Mouse (Mus musculus): ENCODE results near the gene Sema4c. TPM values are rescaled to one million over a fixed set of nuclear protein-coding genes. Genes with fewer than 3 reads are reported as not detected.

Sema4c gene
- total RNA-seq, 2 experiments from 2014 or later, result 17.7 to 18.4 TPM

GRCm38 (mm10) chr1:36563197-36563596 lies 5.0 kb upstream of the Sema4c start:
- no peak overlapping the region for H3K4me3 ChIP-seq
- no peak overlapping the region for H3K27ac ChIP-seq
- no peak for DNase-seq (ENCODE audit: extremely low spot score in 1 of 2, low spot score in 2 of 2)
- no peak for TF ChIP-seq CTCF (IDR thresholded peaks at IDR 0.05)
- intact Hi-C loops (cut with DNase I), result no loop called here

GRCm38 (mm10) chr1:36562388-36562787 lies 4.2 kb upstream of the Sema4c start:
- no peak for TF ChIP-seq CTCF (IDR thresholded peaks at IDR 0.05)
- Histone ChIP-seq H3K4me3 (no peak overlapping the region), H3K27ac (no peak overlapping the region)
- no peak for DNase-seq (ENCODE audit: extremely low spot score in 1 of 2, low spot score in 2 of 2)
- intact Hi-C loops (cut with DNase I), result no loop called here

DNA sequence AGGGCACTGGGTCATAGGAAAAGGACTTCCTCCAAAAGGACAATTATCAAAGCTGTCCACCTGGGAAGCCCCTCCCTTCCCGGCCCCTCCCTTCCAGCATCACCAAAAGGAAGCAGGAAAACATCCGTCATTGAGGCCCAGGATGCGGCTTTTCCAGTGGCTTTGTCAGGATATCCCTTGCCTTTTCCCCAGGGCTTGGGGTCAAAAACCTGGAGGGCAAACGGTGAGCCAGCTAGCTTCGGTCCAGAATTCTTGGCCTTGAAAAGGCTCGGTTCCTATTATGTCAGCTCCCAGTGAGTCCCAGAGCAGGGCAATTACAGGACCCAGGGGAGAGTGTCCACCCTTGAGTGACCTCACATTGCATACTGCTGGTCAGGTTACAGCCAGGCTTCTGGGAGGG lies 2.8 kb upstream of the Sema4c start:
- no peak for TF ChIP-seq CTCF (IDR thresholded peaks at IDR 0.05)
- intact Hi-C loops (cut with DNase I), result no loop called here
- Histone ChIP-seq H3K27ac (no peak overlapping the region), H3K4me3 (no peak overlapping the region)
- DNase-seq (ENCODE audit: extremely low spot score in 1 of 2, low spot score in 2 of 2), result no peak

DNA sequence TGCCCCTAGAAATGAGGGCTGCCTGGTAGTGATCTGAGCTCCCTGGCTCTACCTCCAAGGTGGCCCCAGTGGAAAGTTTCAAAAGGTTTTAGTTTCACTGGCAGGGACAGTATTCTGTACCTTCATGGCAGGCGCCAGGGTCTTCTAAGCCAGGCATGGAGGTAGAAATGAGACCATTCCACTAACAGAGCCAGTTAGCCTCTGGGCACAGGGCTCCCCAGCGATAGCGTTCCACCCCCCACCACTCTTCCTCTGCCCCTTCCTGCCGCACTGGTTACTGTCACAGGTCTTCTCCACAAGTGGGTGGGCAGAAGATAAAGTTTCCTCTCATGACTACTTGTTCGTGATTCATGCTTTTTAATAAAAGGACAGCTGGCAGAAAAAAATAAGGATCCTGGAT lies 1.7 kb upstream of the Sema4c start:
- intact Hi-C loops (cut with DNase I), result loop anchor here (2.0 kb wide), 1 partner anchor 39 kb away; no protein-coding TSS in a partner anchor
- no peak overlapping the region for H3K27ac ChIP-seq
- H3K4me3 ChIP-seq, result no peak overlapping the region
- DNase-seq (ENCODE audit: extremely low spot score in 1 of 2, low spot score in 2 of 2), result no peak
- TF ChIP-seq CTCF (IDR thresholded peaks at IDR 0.05), result no peak

DNA sequence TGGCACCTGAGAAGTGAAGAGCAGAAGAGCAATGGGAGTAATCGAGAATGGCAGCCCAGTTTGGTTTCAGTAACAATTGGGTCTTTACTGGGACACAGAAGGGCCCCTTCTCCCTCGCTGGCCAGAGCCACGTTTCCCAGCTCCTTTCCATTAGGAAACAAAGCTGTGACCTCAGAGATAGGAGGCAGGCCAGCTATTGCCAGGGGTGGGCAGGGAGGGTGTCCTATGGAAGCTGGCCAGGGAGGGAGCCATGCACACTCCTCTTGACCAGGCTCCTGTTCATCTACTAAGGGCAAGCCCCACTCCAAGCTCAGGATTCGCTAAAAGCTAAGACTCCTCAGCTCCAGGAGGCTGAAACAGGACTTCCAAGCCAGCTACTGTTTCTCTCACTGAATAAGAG lies 1.1 kb upstream of the Sema4c start:
- no peak for DNase-seq (ENCODE audit: extremely low spot score in 1 of 2, low spot score in 2 of 2)
- intact Hi-C loops (cut with DNase I), result loop anchor here (2.0 kb wide), 1 partner anchor 40 kb away; no protein-coding TSS in a partner anchor
- no peak overlapping the region for H3K27ac ChIP-seq
- TF ChIP-seq CTCF (IDR thresholded peaks at IDR 0.05), result no peak
- no peak overlapping the region for H3K4me3 ChIP-seq

GRCm38 (mm10) chr1:36557457-36558011 lies 615 bp downstream of the Sema4c start:
- peak; percentile 70 to 74 for DNase-seq (ENCODE audit: extremely low spot score in 1 of 2, low spot score in 2 of 2)
- H3K4me3 ChIP-seq, result peak overlapping the region; percentile 92
- no peak; the same call in 1 of the 2 replicates for TF ChIP-seq CTCF (IDR thresholded peaks at IDR 0.05)
- peak overlapping the region; percentile 95 for H3K27ac ChIP-seq
- intact Hi-C loops (cut with DNase I), result loop anchor here (2.0 kb wide), 1 partner anchor 41 kb away; no protein-coding TSS in a partner anchor

DNA sequence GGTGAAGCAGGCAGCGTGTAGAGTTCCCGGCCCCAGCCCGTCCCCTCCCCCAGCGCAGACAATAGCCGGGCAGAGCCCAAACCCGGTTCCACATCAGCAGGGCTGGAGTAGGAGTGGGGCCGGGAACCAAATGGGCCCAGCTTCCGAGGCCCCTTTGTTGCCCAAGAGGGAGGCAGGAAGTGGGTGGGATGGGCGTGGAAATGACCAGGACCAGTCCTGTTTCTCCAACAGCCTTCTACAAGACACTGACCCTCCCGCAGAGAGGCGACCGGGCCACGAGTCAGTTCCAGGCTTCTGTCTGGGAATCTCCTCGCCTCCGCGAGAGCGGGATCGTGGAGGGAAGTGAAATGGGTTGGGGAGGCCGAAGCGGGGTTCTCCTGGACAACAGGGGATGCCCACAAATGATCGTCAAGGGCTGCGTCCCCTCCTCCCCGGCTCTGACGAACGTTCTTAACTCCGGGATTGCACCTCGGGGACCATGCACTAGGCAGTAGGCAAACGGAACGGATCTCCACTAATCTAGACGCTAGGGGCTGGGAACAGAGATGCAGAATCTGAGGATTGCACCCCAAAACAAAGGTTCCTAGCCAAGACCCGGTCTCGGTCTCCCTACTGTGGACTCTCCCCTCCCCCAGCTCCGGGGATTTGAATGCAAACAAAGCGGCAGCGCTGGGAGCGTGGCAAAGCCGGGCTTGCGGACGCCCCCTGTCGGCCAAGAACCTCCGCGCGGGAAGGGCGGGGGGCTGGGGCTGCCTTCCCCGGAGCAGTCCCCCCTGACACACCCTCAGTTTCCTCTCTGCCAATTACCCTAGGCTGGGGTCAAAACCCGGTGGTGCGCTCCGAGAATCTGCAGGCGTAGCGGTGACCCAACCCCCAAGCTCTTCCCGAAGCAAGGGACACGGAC lies 1.3 kb downstream of the Sema4c start:
- peak; percentile 90 to 95 for DNase-seq (ENCODE audit: extremely low spot score in 1 of 2, low spot score in 2 of 2)
- peak overlapping the region; percentile 92 for H3K4me3 ChIP-seq
- peak; percentile 97 for TF ChIP-seq CTCF (IDR thresholded peaks at IDR 0.05)
- H3K27ac ChIP-seq, result peak overlapping the region; percentile 95
- intact Hi-C loops (cut with DNase I), result no loop called here

DNA sequence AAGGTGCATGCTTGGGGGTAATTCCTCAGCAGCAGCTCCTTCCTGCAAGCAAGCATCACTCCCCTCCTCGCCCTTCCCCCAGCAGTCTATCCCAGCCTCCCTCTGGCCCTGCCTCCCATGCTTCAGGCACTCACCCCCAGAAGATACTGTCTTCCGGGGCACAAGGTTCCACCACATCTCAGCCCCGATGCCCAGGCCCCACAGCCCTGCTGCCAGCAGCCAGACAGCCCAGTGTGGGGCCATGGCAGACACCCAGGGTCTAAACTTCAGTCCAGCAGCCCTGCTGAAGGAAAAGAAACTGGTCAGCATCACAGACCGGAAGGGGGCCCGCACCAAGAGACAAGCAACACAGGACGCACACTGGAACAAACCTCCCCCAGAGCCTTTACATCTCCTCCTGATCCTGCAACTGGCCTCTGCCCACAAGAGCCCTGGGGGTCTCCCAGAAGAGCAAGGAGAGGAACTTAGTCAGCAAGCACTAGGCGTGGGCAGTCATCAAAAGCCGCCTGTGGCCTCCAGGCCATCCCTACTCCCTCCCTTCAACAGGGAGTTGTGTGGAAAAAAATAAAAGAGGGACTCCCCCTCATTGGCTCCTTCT lies 2.3 kb downstream of the Sema4c start:
- intact Hi-C loops (cut with DNase I), result no loop called here
- H3K27ac ChIP-seq, result peak overlapping the region; percentile 95
- TF ChIP-seq CTCF (IDR thresholded peaks at IDR 0.05), result no peak
- DNase-seq (ENCODE audit: extremely low spot score in 1 of 2, low spot score in 2 of 2), result no peak
- H3K4me3 ChIP-seq, result peak overlapping the region; percentile 92

DNA sequence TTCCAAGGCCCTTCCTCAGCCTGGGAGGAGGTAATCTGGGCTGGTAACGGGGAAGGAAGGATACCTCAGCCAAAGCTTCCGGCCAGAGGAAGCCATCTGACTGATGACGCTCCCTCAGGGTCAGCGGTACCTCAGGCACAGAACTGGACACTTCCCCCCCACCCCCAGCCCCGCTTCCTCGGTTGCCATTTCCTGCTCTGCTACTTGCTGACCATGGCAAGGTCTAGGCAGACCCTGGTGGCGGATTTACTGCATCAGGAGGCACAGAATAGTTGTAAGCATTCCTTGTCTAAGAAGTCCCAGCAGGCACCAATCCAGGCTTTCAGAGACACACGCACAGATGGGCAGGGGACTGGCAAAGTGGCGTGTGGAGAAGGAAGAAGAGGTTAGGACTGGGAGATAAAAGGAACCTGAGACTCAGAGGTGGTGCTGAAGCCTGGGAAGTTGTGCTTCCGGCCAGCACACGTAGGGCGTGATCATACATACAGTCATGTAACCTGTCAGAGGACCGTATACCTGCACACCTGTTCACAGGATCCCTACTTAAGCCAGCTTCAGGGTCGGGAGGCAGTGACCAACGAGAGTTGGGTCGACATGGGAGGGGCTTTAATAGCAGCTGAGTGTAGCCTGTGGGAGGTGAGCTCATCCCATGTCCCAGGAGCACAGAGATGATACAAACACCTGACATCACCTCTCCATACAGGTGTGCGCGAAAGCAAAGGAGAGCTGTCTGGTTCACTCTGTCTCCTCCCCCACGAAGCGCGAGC lies 3.3 kb downstream of the Sema4c start:
- DNase-seq (ENCODE audit: extremely low spot score in 1 of 2, low spot score in 2 of 2), result no peak
- Histone ChIP-seq H3K4me3 (peak overlapping the region; percentile 4; the same call in 1 of the 2 replicates), H3K27ac (no peak overlapping the region)
- intact Hi-C loops (cut with DNase I), result no loop called here
- no peak for TF ChIP-seq CTCF (IDR thresholded peaks at IDR 0.05)

GRCm38 (mm10) chr1:36552506-36552905 lies 5.6 kb downstream of the Sema4c start:
- DNase-seq (ENCODE audit: extremely low spot score in 1 of 2, low spot score in 2 of 2), result no peak
- TF ChIP-seq CTCF (IDR thresholded peaks at IDR 0.05), result no peak
- intact Hi-C loops (cut with DNase I), result no loop called here
- Histone ChIP-seq H3K4me3 (no peak overlapping the region), H3K27ac (no peak overlapping the region)

- no peak for DNase-seq (ENCODE audit: extremely low spot score in 1 of 2, low spot score in 2 of 2)
- Histone ChIP-seq H3K27ac (no peak overlapping the region), H3K4me3 (no peak overlapping the region)
- no peak for TF ChIP-seq CTCF (IDR thresholded peaks at IDR 0.05)
- intact Hi-C loops (cut with DNase I), result no loop called here
Observed at GRCm38 (mm10) chr1:36551904-36552303, 6.2 kb downstream of the Sema4c start.

Measured in left cerebral cortex, adult 2 months (tissue).